Mouse (Mus musculus) urinary bladder, postnatal 14 days (tissue): ENCODE data around the gene Gpr153.

Source experiments
- DNase-seq: peaks from one replicate; pipeline ENCODE4 v3.0.0; 2021; ENCODE audit warnings: low spot score

The Gpr153 gene

GRCm38 (mm10) chr4:152315498-152316213 lies 41.6 kb downstream of the Gpr153 start:
- DNase-seq: no peak

- no peak for DNase-seq
These were observed 43.6 kb downstream of the Gpr153 start for GRCm38 (mm10) chr4:152317631-152318033.

- DNase-seq: peak; percentile 51
These were observed 44.6 kb downstream of the Gpr153 start, which contains the start of gene Rnf207 for GRCm38 (mm10) chr4:152318517-152319234. Gene Rnf207, minus strand, starts transcription at chr4:152318993.

GRCm38 (mm10) chr4:152321464-152321863 lies 47.4 kb downstream of the Gpr153 start:
- no peak for DNase-seq

GRCm38 (mm10) chr4:152324641-152325562 lies 50.9 kb downstream of the Gpr153 start:
- DNase-seq: no peak

GRCm38 (mm10) chr4:152325574-152326411 lies 51.8 kb downstream of the Gpr153 start, which contains the start of gene Rpl22:
Gene Rpl22, plus strand, starts transcription at chr4:152325742.
- peak; percentile 93 for DNase-seq

- DNase-seq: no peak
These were observed 52.5 kb downstream of the Gpr153 start for GRCm38 (mm10) chr4:152326543-152326942.

GRCm38 (mm10) chr4:152328691-152329090 lies 54.7 kb downstream of the Gpr153 start:
- peak; percentile 49 for DNase-seq

- peak; percentile 72 for DNase-seq
These were observed 58.9 kb downstream of the Gpr153 start for GRCm38 (mm10) chr4:152332952-152333351.

GRCm38 (mm10) chr4:152333587-152333986 lies 59.6 kb downstream of the Gpr153 start:
- no peak for DNase-seq
